Mouse (Mus musculus): ENCODE measurements around the gene Kcnk16. TPM values are rescaled to one million over a fixed set of nuclear protein-coding genes. Genes with fewer than 3 reads are reported as not detected.

The Kcnk16 gene
- total RNA-seq, 2 experiments from 2014 or later: not detected

DNA sequence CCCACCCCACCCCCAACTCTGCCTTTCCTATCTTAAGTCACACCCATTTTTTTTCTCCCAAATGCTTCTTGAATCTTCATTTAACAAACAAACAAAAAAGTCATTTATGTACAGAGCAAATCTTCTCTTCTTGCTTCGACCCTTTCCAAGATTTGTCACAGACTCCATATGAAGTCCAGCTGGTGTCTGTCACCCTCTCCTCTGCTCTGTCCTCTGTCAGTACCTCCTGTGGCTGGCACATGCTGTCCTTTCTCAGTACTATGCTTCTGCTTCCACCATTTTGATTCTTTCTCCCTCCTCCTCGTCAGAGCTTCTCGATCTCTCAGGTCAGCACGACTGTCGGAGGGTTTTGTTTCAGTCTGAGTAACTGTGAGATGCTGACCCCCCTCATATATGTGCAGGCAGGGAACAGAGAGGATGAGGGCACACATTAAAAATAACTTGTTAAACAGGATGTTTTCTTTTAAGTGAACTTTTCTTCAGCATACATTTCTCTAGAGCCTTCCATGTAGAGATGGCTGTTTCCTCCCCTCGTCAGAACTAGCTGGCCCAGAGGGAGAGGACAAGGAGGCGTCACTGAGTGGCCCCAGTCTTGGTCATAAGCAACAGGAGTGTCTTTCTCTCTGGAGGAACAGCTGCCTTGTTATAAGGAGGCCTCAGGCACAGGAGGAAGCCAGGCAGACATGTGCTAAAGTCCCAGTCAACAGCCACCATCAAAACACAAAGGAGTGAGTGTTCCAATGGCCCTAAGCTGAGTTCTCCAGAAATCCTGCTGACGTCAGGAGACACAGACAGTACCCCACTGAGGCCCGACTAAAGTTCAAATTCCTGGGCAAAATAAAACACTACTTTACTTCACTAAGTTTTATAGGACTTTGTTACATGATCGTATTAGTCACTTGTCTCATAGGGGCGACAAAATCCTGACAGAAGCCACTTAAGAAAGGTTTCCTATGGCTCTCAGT lies 35.7 kb downstream of the Kcnk16 start:
- no peak for ATAC-seq (replicated peaks; ENCODE audit: poor library complexity, severe bottlenecking)

- no peak for ATAC-seq (replicated peaks; ENCODE audit: poor library complexity, severe bottlenecking)
Measured at GRCm38 (mm10) chr14:20230063-20230491, 38.9 kb downstream of the Kcnk16 start.

DNA sequence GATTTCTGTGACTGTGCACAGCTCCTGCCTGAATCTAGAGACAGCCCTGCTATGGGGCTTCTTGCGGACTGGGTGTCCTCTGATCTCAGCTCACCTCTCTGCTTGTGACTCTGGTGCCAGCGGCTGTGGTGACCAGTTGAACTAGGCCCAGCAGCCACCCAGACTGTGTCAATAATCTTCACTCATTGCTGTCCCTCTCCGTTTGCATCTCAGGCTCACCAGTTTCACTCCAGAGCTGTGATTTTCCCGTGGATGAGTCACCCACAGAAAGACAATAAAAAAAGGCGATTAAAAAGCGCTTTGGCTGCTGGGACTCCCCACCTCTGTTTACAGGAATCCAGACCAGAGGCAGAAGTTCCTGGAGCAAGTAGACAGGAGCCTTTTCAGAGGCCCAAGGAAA lies 39.6 kb downstream of the Kcnk16 start:
- ATAC-seq (replicated peaks; ENCODE audit: poor library complexity, severe bottlenecking): no peak

DNA sequence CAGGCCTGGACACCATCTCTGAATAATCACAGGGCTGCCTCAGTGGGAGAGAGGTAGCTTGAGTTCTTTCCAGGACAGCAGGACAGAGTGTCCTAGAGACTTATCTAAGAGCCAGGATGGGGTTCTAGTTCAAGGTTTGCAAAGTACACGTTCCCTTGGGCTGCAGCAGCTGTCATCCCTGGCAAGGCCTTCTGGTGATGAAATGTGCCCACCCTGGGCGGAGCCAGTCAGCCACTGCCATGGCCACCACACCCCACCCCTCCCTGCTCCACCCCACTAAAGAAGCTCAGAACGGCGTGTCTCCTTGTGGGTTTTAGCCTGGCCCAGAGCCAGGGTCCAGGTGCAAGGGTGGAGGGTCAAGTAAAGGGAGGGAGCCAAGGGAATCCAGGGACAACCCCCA lies 40.7 kb downstream of the Kcnk16 start:
- ATAC-seq (replicated peaks; ENCODE audit: poor library complexity, severe bottlenecking): no peak

DNA sequence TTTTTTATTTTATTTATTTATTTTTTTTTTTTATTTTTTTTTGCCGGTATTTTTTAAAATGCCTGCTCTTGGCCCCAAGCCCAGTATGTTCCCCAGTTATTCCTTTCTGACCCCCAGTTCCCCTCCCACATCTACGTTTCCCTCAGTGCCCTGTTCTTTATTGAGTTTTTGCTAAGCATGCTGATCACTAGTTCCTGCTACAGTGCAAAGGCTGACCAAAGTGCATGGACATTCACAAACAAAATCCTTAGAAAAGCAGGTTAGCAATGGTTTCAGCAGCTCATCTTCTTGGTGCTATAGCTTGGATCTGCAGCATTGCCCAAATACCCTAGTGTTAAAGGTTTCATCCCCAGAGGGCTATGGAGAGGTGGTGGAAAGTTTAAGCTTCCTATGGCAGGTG lies 42.0 kb downstream of the Kcnk16 start:
- ATAC-seq (replicated peaks; ENCODE audit: poor library complexity, severe bottlenecking): no peak

DNA sequence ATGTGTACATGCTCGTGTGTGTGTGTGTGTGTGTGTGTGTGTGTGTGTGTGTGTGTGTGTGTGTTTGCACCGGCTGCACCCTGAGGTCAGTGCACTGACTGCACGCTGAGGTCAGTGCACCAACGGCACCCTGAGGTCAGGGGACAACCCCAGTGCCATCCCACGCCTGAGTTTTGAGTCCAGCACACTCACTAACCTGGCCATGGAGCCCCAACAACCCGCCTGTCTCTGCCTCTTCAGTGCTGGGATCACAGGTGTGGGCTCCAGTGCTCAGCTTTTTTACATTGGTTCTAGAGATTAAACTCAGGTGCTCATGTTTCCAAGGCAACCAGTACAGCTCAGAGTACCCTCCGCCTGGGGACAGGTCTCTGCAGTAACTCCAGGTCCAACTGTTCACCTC lies 42.5 kb downstream of the Kcnk16 start:
- no peak for ATAC-seq (replicated peaks; ENCODE audit: poor library complexity, severe bottlenecking)

DNA sequence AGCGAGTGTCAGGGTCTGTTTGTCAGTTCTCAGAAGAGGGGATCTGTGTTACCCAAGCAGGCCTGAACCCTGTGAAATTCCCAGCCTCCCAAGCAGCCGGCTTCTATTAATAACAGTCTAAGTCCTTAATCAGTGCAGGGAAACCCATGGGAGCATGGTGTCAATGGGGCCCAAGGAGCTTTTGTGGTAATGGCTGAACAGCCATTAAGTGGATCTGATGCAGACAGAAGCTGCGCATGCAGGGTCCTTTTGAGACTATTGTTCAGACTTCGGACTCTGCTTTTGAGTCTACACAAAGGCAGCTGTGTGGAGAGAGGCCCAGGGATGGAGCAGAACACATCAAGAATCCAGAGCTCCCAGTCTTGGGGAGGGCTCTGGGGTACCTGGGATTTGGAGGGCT lies 43.5 kb downstream of the Kcnk16 start:
- no peak for ATAC-seq (replicated peaks; ENCODE audit: poor library complexity, severe bottlenecking)

DNA sequence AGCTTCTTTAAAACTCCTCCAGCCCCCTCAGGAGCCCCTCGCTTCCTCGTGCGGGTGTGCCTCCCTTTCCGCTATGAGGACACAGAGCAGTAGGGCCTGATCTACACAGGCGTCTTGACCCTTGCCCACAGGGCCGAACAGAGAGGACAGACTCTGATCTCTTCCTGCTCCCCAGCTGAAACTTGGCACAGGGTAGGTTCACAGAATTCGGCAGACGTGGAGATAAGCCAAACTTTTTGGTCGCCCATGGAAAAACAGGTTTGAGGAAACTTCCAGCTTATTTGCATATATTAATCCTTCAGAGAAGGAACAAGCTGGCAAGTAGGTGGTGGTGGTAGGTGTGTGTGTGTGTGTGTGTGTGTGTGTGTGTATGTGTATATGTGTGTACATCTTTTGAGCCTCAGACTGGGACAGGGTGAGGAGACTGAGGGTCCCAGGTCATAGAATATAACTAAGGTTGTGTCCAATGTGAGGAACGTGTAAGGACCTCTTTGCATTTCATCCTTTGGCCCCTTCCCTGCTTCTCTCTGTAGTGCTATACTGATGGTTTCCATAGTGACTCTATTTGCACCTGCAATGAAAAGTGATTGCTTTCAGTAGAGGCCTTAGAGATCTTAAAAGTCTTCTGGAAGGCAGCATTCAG lies 44.3 kb downstream of the Kcnk16 start:
- ATAC-seq (replicated peaks; ENCODE audit: poor library complexity, severe bottlenecking): no peak

DNA sequence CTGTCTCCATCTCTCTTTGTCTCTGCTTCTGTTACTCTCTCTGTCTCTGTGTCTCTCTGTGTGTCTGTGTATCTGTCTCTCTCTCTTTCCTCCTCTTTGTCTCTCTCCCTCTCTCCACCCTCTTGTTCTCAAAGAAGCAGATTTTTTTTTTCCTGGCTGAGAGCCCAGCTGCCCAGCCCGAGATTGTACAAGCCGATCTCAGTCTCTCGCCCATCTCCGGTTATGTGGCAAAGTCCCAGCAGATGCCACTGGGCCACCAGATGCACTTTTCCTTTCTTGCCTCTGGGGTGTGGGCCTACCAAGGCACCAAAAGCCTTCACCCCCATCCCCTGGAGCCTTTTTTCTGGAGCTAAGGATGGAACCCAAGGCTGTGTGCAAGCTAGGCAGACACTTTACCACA lies 44.8 kb downstream of the Kcnk16 start:
- no peak for ATAC-seq (replicated peaks; ENCODE audit: poor library complexity, severe bottlenecking)

DNA sequence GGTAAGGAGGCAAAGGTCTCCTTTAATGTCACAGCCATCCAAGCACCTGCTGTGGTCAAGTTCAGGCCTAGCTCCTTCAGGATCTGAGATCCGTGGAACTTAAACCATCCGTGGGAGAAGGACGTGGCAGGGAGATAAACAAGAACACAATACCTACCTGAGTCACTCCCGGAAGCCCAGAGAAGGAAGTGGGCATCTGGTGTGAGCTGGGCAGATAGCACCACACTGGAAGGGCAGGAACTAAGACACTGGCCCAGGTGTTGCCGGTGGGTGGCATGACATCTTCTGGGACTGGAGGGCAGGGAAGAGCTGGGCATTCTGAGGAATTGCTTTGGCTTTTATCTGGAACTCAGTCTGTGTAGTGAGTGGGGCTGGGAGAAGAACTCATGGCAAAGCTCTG lies 45.7 kb downstream of the Kcnk16 start:
- no peak for ATAC-seq (replicated peaks; ENCODE audit: poor library complexity, severe bottlenecking)

DNA sequence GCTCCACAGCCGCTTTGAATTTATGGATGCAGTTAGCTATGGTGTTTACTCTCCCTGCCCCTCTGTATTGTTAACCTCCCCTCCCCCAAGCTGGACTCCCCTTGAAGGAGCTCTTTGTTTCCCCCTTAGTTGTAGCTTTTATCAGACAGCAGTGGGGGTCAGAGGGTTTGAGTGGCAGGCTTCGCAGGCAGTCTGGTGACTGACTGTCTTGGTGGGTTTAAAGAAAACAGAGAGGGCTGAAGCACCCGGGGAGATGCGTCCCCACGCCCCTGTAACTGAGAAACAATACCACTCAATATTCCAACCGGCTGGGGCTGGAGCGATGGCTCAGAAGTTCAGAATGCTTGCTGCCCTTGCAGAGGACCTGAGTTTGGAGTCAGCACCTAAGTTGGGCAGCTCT lies 47.9 kb downstream of the Kcnk16 start:
- no peak for ATAC-seq (replicated peaks; ENCODE audit: poor library complexity, severe bottlenecking)

- no peak for ATAC-seq (replicated peaks; ENCODE audit: poor library complexity, severe bottlenecking)
Measured at GRCm38 (mm10) chr14:20219849-20220248, 49.1 kb downstream of the Kcnk16 start.

DNA sequence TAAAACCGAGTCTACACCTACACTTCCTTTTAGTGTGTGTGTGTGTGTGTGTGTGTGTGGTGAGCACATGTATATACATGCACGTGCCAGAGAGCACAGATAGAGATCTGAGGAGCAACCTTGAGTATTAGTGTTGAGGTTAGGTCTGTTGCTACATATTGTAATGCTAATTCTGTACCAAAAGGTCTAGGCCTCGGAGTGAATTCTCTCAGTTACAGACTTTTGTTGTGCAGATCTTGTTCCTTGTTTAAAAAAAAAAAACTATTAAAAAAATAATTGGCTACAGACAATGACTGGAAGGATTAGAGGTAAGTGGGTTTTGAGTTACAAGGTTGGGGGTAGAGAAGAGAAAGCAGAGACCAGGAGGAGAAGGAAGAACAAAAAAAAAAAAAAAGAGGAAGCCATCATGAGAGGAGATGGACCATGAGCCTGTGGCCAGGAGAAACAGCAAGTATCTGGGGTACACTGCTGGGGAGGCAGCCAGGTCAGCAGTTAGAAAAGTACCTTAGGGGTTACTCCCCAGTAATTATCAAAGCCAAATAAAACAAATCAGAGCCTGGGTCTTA lies 51.6 kb downstream of the Kcnk16 start:
- ATAC-seq (replicated peaks; ENCODE audit: poor library complexity, severe bottlenecking): 0 out of 2 replicates have a peak, but pooled peaks have one; percentile 10

DNA sequence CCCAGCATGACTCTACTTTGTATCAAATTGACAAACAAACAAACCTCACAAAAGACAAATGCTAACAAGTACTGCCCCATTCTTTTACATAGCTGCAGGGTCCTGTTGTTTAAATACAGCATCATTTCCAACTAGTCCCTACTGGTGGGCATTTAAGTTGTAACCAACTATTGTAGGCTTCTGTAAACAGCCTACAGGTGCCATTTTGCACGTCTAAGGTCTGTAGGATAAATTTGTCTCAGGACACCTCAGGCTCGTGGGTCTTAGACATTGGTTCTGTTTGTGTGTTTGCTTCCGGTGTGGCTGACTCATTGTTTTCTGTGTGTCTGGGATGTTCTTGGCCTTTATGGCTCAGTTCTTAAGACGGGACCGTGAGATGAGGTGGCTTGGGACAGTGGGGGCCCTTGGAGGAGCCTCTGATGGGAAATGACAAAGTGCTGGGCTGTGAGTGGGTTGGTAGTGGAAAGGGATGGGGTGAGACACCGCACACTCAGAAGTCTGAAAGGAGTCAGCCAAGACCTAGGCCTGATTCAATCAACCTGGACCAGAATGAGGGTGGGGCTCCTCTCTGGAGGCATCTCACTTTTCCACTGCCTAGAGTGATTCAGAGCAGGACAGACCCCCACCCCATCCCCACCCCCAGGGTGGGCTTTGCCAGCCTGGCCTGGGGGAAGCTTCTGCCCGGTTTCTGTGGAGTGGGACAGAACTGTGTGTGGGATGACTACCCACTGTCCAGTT lies 52.3 kb downstream of the Kcnk16 start:
- ATAC-seq (replicated peaks; ENCODE audit: poor library complexity, severe bottlenecking): no peak

GRCm38 (mm10) chr14:20215826-20216225 lies 53.2 kb downstream of the Kcnk16 start:
- ATAC-seq (replicated peaks; ENCODE audit: poor library complexity, severe bottlenecking): peak; percentile 27; the same call in 1 of the 2 replicates

- ATAC-seq (replicated peaks; ENCODE audit: poor library complexity, severe bottlenecking): peak; percentile 68
Measured at GRCm38 (mm10) chr14:20214125-20214524, 54.9 kb downstream of the Kcnk16 start.

DNA sequence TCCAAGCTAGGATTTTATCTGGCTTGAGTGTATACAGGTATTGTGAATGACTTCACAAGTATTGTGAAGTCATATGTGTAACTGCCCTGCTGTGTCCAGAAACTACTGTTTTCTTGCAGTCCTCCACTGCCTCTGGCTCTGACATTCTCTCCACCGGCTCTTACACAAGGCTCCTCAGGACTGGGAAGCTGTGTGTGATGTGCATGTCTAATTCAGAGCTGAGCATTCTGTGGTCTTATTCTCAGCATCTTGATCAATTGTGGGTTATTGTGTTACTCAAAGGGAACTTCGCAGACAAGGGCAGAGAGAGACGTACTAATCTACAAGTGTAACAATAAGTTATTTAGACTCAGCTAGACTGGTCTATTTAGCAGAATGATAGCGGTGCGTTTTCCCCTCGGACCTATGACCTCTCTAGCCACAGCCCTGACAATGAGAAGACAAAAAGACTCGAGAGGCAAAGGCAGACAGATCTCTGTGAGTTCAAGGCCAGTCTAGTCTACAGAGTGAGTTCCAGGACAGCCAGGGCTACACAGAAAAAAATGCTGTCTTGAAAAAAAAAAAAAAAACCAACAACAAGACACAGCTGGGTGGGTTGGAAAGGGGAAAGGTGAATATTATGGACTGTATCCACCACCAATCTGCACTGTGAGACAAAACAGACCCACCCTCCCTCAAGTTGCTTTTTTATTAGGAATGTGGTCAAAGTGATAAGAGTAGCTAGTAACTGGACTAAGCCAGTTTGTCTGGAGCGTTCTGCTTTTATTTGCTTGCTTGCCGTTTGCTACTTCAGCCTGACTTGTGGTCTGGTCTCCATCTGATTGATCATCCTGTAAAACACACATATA lies 57.0 kb downstream of the Kcnk16 start:
- no peak for ATAC-seq (replicated peaks; ENCODE audit: poor library complexity, severe bottlenecking)
